Mouse (Mus musculus) midbrain, embryonic 11.5 days (tissue): Measurements from ENCODE around the gene Usmg5. TPM values are rescaled to one million over a fixed set of nuclear protein-coding genes. Genes with fewer than 3 reads are reported as not detected.
"Not testable (repeated sequence)": the region's sequence is repeated elsewhere in the genome, so short reads cannot be mapped to it uniquely, and the experiment has no call there.

ENCODE experiments used
- ATAC-seq: fragments of 200-750 bp; cut with Nextera tagmentation; 2 replicates; pipeline ENCODE4 v1.8.0; 2017; ENCODE audit warnings: moderate TSS enrichment, moderate library complexity; ENCODE audit not compliant: low FRiP score
- DNase-seq: peaks from one replicate; pipeline ENCODE4 v3.0.0; 2015; ENCODE audit warnings: low spot score; ENCODE audit errors: missing footprints
- H3K27ac ChIP-seq: fragments of 300-500 bp; sonication (generic); 2 replicates; pipeline ENCODE4 v1.5.1; 2014; ENCODE audit warnings: low read depth, low read length
- H3K27me3 ChIP-seq: fragments of 300-500 bp; sonication (generic); 2 replicates; pipeline ENCODE4 v1.6.1; 2014; ENCODE audit warnings: mild to moderate bottlenecking, low read length, moderate library complexity, mixed read lengths; ENCODE audit not compliant: control insufficient read depth, insufficient read depth
- H3K36me3 ChIP-seq: fragments of 300-500 bp; sonication (generic); 2 replicates; pipeline ENCODE4 v1.6.1; 2014; ENCODE audit warnings: mild to moderate bottlenecking, low read length, moderate library complexity, mixed read lengths; ENCODE audit not compliant: control insufficient read depth, insufficient read depth
- H3K4me1 ChIP-seq: fragments of 300-500 bp; sonication (generic); 2 replicates; pipeline ENCODE4 v1.6.1; 2014; ENCODE audit warnings: low read length; ENCODE audit not compliant: control insufficient read depth, insufficient read depth
- H3K4me2 ChIP-seq: fragments of 300-500 bp; sonication (generic); 2 replicates; pipeline ENCODE4 v1.6.1; 2014; ENCODE audit warnings: mild to moderate bottlenecking, moderate library complexity
- H3K4me3 ChIP-seq: fragments of 300-500 bp; sonication (generic); 2 replicates; pipeline ENCODE4 v1.5.1; 2014; ENCODE audit warnings: low read depth, low read length
- H3K9ac ChIP-seq: fragments of 300-500 bp; sonication (generic); 2 replicates; pipeline ENCODE4 v1.6.1; 2014; ENCODE audit warnings: low read length
- H3K9me3 ChIP-seq: fragments of 300-500 bp; sonication (generic); 2 replicates; pipeline ENCODE4 v1.6.1; 2016; ENCODE audit warnings: low read length; ENCODE audit not compliant: control insufficient read depth
- WGBS: fragments of 180-500 bp; shearing (Covaris S2); extraction: QIAGEN DNeasy Blood & Tissue Kit; methylation state at CpG from one replicate; pipeline ENCODE4 v1.1.7; 2014; 5-methylcytosine and 5-hydroxymethylcytosine counted together
- polyA plus RNA-seq: library from polyadenylated mRNA; unstranded; fragments of >200 nt; fragmentation: Nextera tagmentation; extraction: Ambion mirVana; gene quantifications from 2 replicates; pipeline ENCODE4 v1.2.1, GENCODE M21; 2014

Gene Usmg5
- 1,071 and 1,179 TPM in 2 replicates for polyA plus RNA-seq

DNA sequence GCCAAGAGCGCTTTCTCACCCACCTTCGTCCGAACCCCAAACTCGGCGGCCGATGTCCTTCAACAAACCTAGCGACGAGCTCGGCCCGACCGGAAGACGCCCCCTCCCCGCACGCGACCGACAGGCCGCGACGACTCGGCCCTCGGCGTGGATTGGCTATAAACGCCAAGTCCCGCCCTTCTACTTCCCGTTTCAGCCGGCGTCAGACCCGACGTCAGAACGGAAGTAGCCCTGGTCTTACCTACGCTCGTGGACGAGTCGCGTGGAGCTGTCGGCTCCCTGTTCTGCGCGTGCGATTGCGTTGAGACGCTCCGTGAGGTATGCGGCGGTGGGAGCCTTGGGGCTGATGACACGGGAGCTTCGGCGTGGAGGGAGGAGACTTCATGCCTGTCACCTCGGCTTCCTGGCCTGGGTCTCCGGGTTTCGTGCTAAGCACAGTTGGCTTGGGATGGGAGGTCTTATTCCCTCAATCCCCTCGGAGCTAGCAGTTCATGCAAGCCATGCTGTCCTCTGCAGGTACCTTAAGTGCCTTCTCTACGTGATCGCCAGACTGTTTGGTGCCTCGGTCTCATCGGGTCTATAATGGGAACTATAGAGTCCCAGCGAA, at the start of gene Usmg5, which contains the start of gene Pdcd11:
Gene Usmg5, minus strand, starts transcription at position 98 of the 607 bp plus-strand sequence.
Gene Pdcd11, plus strand, starts transcription at position 219 of the 607 bp plus-strand sequence.
- H3K9ac ChIP-seq: peak within 1 kb of the TSS; percentile 93
- peaks cover 3% of the 10 kb centered on the region; the same call in 1 of the 2 replicates for H3K36me3 ChIP-seq
- H3K4me3 ChIP-seq: peak within 1 kb of the TSS; percentile 89
- peak; percentile 99 for DNase-seq
- H3K9me3 ChIP-seq: no peaks in the 10 kb centered on the region
- H3K4me1 ChIP-seq: peaks cover 9% of the 10 kb centered on the region
- peak within 1 kb of the TSS; percentile 84 for H3K4me2 ChIP-seq
- ATAC-seq: peak; percentile 100
- WGBS: under 1% methylated on average over 56 of the region's 56 CpGs
- peak within 1 kb of the TSS; percentile 22; the same call in 1 of the 2 replicates for H3K27ac ChIP-seq
- no peaks in the 10 kb centered on the region for H3K27me3 ChIP-seq

- ATAC-seq, H3K9me3 ChIP-seq, DNase-seq: not testable (repeated sequence)
Observed at GRCm38 (mm10) chr19:47139611-47140010, 49.2 kb upstream of the Usmg5 start.

DNA sequence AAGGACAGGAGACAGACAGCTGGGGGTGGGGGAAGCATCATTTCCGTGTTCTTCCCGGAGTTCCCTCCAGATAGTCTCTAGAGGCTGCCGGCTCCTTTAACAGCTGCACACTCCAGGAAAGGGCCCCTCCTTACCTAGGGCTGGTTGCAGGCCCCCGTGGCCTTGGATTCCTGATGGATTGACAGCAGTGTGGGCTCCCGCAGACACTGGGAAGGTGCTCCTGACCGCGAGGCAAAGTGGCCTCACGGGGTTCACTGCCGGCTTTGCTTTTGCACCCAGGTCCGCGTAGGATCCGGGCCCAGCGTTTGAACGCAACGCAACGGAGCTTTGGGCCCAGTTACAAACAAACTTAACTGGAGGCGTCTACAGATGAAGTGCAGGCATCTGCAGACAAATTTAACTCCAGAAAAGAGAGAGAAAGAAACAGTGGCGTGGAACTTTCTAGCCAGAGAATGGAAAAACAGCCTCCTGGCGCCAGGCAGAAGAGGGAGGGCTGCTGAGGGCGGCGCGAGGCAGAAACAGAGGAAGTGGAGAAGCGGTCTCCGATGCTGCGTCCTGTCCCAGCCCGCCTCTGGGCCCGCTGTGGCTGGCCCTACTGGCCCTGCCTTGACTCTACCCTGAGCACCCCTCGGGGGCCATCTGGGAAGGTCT, 47.4 kb upstream of the Usmg5 start, which contains the start of gene Calhm2:
Gene Calhm2, minus strand, starts transcription at position 524 of the 651 bp plus-strand sequence.
- Histone ChIP-seq H3K9me3 (no peaks in the 10 kb centered on the region), H3K4me2 (peak within 1 kb of the TSS; percentile 36), H3K27ac (no peak within 1 kb of the TSS), H3K36me3 (no peaks in the 10 kb centered on the region), H3K4me1 (peaks cover 5% of the 10 kb centered on the region), H3K27me3 (no peaks in the 10 kb centered on the region), H3K9ac (peak within 1 kb of the TSS; percentile 53), H3K4me3 (no peak within 1 kb of the TSS)
- peak; percentile 91 for DNase-seq
- ATAC-seq: peak; percentile 30; the same call in 1 of the 2 replicates
- WGBS: 13% methylated on average over 28 of the region's 28 CpGs

More at GRCm38 (mm10) chr19:47139611-47140010, 49.2 kb upstream of the Usmg5 start:
- not testable (repeated sequence) for H3K4me2 ChIP-seq, H3K36me3 ChIP-seq, H3K4me1 ChIP-seq, H3K27ac ChIP-seq, H3K9ac ChIP-seq, H3K27me3 ChIP-seq, H3K4me3 ChIP-seq
- 45% methylated on average over 7 of the region's 7 CpGs for WGBS

GRCm38 (mm10) chr19:47137051-47137581, 46.7 kb upstream of the Usmg5 start:
- DNase-seq: no peak
- H3K4me3 ChIP-seq: no peak overlapping the region
- H3K27me3 ChIP-seq: no peaks in the 10 kb centered on the region
- peaks cover 5% of the 10 kb centered on the region for H3K4me1 ChIP-seq
- H3K4me2 ChIP-seq: peak overlapping the region; percentile 36; the same call in 1 of the 2 replicates
- 0 out of 2 replicates have a peak, but pooled peaks cover 2% of the 10 kb centered on the region for H3K36me3 ChIP-seq
- peak; percentile 30; the same call in 1 of the 2 replicates for ATAC-seq
- peak overlapping the region; percentile 53; the same call in 1 of the 2 replicates for H3K9ac ChIP-seq
- H3K9me3 ChIP-seq: no peaks in the 10 kb centered on the region
- 60% methylated on average over 6 of the region's 6 CpGs for WGBS
- no peak overlapping the region for H3K27ac ChIP-seq

DNA sequence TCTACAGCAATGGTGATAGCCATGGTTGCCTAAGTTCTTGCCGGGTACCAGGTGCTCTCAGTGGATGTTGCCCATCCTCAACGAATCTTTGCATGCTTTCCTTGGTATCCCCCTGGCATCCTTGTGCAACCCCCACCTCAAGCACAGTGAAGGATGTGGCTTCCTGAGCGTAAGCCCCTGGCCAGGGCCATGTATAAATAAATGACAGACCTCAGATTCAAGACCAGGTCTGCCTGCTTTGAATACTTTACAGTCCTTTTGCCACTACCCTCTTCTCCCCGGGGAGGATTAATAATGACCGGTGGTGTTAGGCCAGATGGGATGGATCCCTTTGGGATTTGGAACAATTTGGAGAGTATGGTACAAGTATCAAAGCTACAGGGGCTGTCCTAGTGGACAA, 45.7 kb upstream of the Usmg5 start:
- no peak for ATAC-seq
- Histone ChIP-seq H3K4me1 (peaks cover 5% of the 10 kb centered on the region), H3K9ac (no peak overlapping the region), H3K27me3 (no peaks in the 10 kb centered on the region), H3K9me3 (no peaks in the 10 kb centered on the region), H3K36me3 (peaks cover 6% of the 10 kb centered on the region; the same call in 1 of the 2 replicates), H3K27ac (no peak overlapping the region), H3K4me3 (no peak overlapping the region), H3K4me2 (no peak overlapping the region)
- WGBS: 87% methylated on average over 5 of the region's 5 CpGs
- no peak for DNase-seq

- no peak overlapping the region for H3K27ac ChIP-seq
- peaks cover 10% of the 10 kb centered on the region; the same call in 1 of the 2 replicates for H3K36me3 ChIP-seq
- no peak for DNase-seq
- no peak overlapping the region for H3K4me2 ChIP-seq
- WGBS: 89% methylated on average over 17 of the region's 17 CpGs
- H3K27me3 ChIP-seq: no peaks in the 10 kb centered on the region
- H3K4me1 ChIP-seq: peaks cover 5% of the 10 kb centered on the region
- no peak overlapping the region for H3K9ac ChIP-seq
- no peaks in the 10 kb centered on the region for H3K9me3 ChIP-seq
- H3K4me3 ChIP-seq: no peak overlapping the region
- no peak for ATAC-seq
Observed at GRCm38 (mm10) chr19:47135568-47135967, 45.1 kb upstream of the Usmg5 start.

- WGBS: 91% methylated on average over 7 of the region's 7 CpGs
- Histone ChIP-seq H3K4me3 (no peak overlapping the region), H3K36me3 (peaks cover 24% of the 10 kb centered on the region), H3K27ac (no peak overlapping the region), H3K9me3 (no peaks in the 10 kb centered on the region), H3K9ac (no peak overlapping the region), H3K27me3 (no peaks in the 10 kb centered on the region), H3K4me1 (peaks cover 5% of the 10 kb centered on the region), H3K4me2 (no peak overlapping the region)
- DNase-seq: no peak
- ATAC-seq: no peak
Observed at GRCm38 (mm10) chr19:47133161-47133560, 42.7 kb upstream of the Usmg5 start.

GRCm38 (mm10) chr19:47130551-47131125, 40.2 kb upstream of the Usmg5 start:
- no peak for ATAC-seq
- H3K9me3 ChIP-seq: no peaks in the 10 kb centered on the region
- no peak overlapping the region for H3K4me2 ChIP-seq
- 95% methylated on average over 15 of the region's 15 CpGs for WGBS
- H3K27me3 ChIP-seq: no peaks in the 10 kb centered on the region
- peak; percentile 47 for DNase-seq
- H3K4me1 ChIP-seq: no peaks in the 10 kb centered on the region
- no peak overlapping the region for H3K27ac ChIP-seq
- no peak overlapping the region for H3K9ac ChIP-seq
- no peak overlapping the region for H3K4me3 ChIP-seq
- peaks cover 33% of the 10 kb centered on the region for H3K36me3 ChIP-seq
